Mouse (Mus musculus) kidney, adult 9 months (tissue): ENCODE results near the gene Gm10112.

Source experiments
- DNase-seq: peaks from one replicate; pipeline ENCODE4 v3.0.0; 2022

Gene Gm10112

DNA sequence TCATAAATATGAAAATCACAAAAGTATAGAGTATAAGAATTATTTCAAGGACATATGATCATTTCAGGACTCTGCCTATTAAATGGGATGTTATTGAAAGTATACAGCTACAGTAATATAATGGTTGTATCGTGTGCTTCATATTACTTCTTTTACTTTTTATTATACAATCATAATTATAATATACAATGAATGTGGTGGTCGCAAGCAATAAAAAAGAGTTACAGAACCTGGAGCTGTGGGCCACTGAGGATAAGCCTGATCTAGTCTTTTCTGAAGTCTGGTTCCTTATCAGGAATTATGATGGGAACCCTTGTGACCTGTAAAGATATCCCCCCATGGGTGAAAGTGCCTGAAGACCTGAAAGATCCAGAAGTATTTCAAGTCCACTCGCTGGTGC is at the start of gene Gm10112:
Gene Gm10112 (plus strand): TSS at position 301 of the 400 bp plus-strand sequence.
- DNase-seq, result no peak

- DNase-seq, result no peak
These were observed 21.4 kb downstream of the Gm10112 start for GRCm38 (mm10) chrX:111189574-111189973.

GRCm38 (mm10) chrX:111196376-111196775 is 28.2 kb downstream of the Gm10112 start:
- peak; percentile 2 for DNase-seq

GRCm38 (mm10) chrX:111210225-111210624 is 42.1 kb downstream of the Gm10112 start:
- peak; percentile 40 for DNase-seq
